Mouse (Mus musculus): ENCODE data around the gene Olfr433. TPM values are rescaled to one million over a fixed set of nuclear protein-coding genes. Genes with fewer than 3 reads are reported as not detected.
"Not testable (repeated sequence)": the region's sequence is repeated elsewhere in the genome, so short reads cannot be mapped to it uniquely, and the experiment has no call there.

The Olfr433 gene
- polyA plus RNA-seq, 1 experiment from 2014 or later = 0.05 TPM

- H3K4me3 ChIP-seq = not testable (repeated sequence)
Observed at GRCm38 (mm10) chr1:174049357-174049756, 8.9 kb downstream of the Olfr433 start.

GRCm38 (mm10) chr1:174050532-174050931, 10.0 kb downstream of the Olfr433 start:
- Histone ChIP-seq H3K4me1 (replicated peaks) (no peaks in the 10 kb centered on the region), H3K9ac (no peak overlapping the region), H3K4me3 (no peak overlapping the region), H3K27me3 (replicated peaks) (no peaks in the 10 kb centered on the region), H3K4me2 (no peak overlapping the region), H3K36me3 (no peaks in the 10 kb centered on the region), H3K27ac (ENCODE audit: poor library complexity, severe bottlenecking) (no peak overlapping the region), H3K9me3 (replicated peaks) (no peaks in the 10 kb centered on the region)
- no peak for ATAC-seq (ENCODE audit: insufficient number of reproducible peaks, low FRiP score)
- WGBS = 82% methylated on average over 4 of the region's 4 CpGs

More at GRCm38 (mm10) chr1:174049357-174049756, 8.9 kb downstream of the Olfr433 start:
- not testable (repeated sequence) for H3K4me1 ChIP-seq (replicated peaks); ATAC-seq (ENCODE audit: insufficient number of reproducible peaks, low FRiP score); H3K4me2 ChIP-seq; H3K36me3 ChIP-seq; H3K9me3 ChIP-seq (replicated peaks); H3K27me3 ChIP-seq (replicated peaks); H3K9ac ChIP-seq; H3K27ac ChIP-seq (ENCODE audit: poor library complexity, severe bottlenecking)
- 62% methylated on average over 4 of the region's 4 CpGs for WGBS

- H3K27ac ChIP-seq (ENCODE audit: poor library complexity, severe bottlenecking) = no peak overlapping the region
- H3K4me3 ChIP-seq = no peak overlapping the region
- no peaks in the 10 kb centered on the region for H3K36me3 ChIP-seq
- H3K4me2 ChIP-seq = no peak overlapping the region
- no peaks in the 10 kb centered on the region for H3K4me1 ChIP-seq (replicated peaks)
- no peak overlapping the region for H3K9ac ChIP-seq
- WGBS = 78% methylated on average over 4 of the region's 4 CpGs
- ATAC-seq (ENCODE audit: insufficient number of reproducible peaks, low FRiP score) = no peak
- no peaks in the 10 kb centered on the region for H3K27me3 ChIP-seq (replicated peaks)
- no peaks in the 10 kb centered on the region for H3K9me3 ChIP-seq (replicated peaks)
Observed at GRCm38 (mm10) chr1:174051515-174051914, 11.0 kb downstream of the Olfr433 start.

- no peak for ATAC-seq (ENCODE audit: insufficient number of reproducible peaks, low FRiP score)
- H3K27me3 ChIP-seq (replicated peaks) = no peaks in the 10 kb centered on the region
- no peaks in the 10 kb centered on the region for H3K36me3 ChIP-seq
- H3K9me3 ChIP-seq (replicated peaks) = no peaks in the 10 kb centered on the region
- H3K4me3 ChIP-seq = no peak overlapping the region
- no peak overlapping the region for H3K4me2 ChIP-seq
- H3K27ac ChIP-seq (ENCODE audit: poor library complexity, severe bottlenecking) = no peak overlapping the region
- whole genome bisulfite sequencing = 74% methylated on average over 5 of the region's 5 CpGs
- H3K9ac ChIP-seq = no peak overlapping the region
- no peaks in the 10 kb centered on the region for H3K4me1 ChIP-seq (replicated peaks)
Observed at GRCm38 (mm10) chr1:174051931-174052536, 11.5 kb downstream of the Olfr433 start.

- no peak overlapping the region for H3K4me3 ChIP-seq
- no peaks in the 10 kb centered on the region for H3K27me3 ChIP-seq (replicated peaks)
- no peaks in the 10 kb centered on the region for H3K36me3 ChIP-seq
- no peak for ATAC-seq (ENCODE audit: insufficient number of reproducible peaks, low FRiP score)
- no peaks in the 10 kb centered on the region for H3K4me1 ChIP-seq (replicated peaks)
- H3K9ac ChIP-seq = no peak overlapping the region
- WGBS = 73% methylated on average over 3 of the region's 3 CpGs
- no peak overlapping the region for H3K27ac ChIP-seq (ENCODE audit: poor library complexity, severe bottlenecking)
- H3K4me2 ChIP-seq = no peak overlapping the region
- H3K9me3 ChIP-seq (replicated peaks) = no peaks in the 10 kb centered on the region
Observed at GRCm38 (mm10) chr1:174052981-174053380, 12.5 kb downstream of the Olfr433 start.

GRCm38 (mm10) chr1:174055248-174055647, 14.7 kb downstream of the Olfr433 start:
- Histone ChIP-seq H3K27ac (ENCODE audit: poor library complexity, severe bottlenecking) (no peak overlapping the region), H3K9me3 (replicated peaks) (no peaks in the 10 kb centered on the region), H3K4me1 (replicated peaks) (no peaks in the 10 kb centered on the region), H3K4me3 (no peak overlapping the region), H3K27me3 (replicated peaks) (no peaks in the 10 kb centered on the region), H3K9ac (no peak overlapping the region), H3K36me3 (no peaks in the 10 kb centered on the region), H3K4me2 (no peak overlapping the region)
- no peak for ATAC-seq (ENCODE audit: insufficient number of reproducible peaks, low FRiP score)
- WGBS = 77% methylated on average over 2 of the region's 2 CpGs

GRCm38 (mm10) chr1:174066305-174066704, 25.8 kb downstream of the Olfr433 start, which contains the start of gene Olfr430:
Gene Olfr430, plus strand, starts transcription at chr1:174066605.
- Histone ChIP-seq H3K9ac (no peak within 1 kb of the TSS), H3K27me3 (replicated peaks) (no peaks in the 10 kb centered on the region), H3K36me3 (no peaks in the 10 kb centered on the region), H3K4me1 (replicated peaks) (no peaks in the 10 kb centered on the region), H3K27ac (ENCODE audit: poor library complexity, severe bottlenecking) (no peak within 1 kb of the TSS), H3K4me2 (no peak within 1 kb of the TSS), H3K9me3 (replicated peaks) (no peaks in the 10 kb centered on the region), H3K4me3 (no peak within 1 kb of the TSS)
- ATAC-seq (ENCODE audit: insufficient number of reproducible peaks, low FRiP score) = no peak
- WGBS = 75% methylated on average over 3 of the region's 3 CpGs

GRCm38 (mm10) chr1:174084031-174084430, 43.5 kb downstream of the Olfr433 start, which contains the start of gene Olfr429:
Gene Olfr429, plus strand, starts transcription at chr1:174084331.
- H3K9ac ChIP-seq = no peak within 1 kb of the TSS
- no peak within 1 kb of the TSS for H3K27ac ChIP-seq (ENCODE audit: poor library complexity, severe bottlenecking)
- ATAC-seq (ENCODE audit: insufficient number of reproducible peaks, low FRiP score) = no peak
- no peaks in the 10 kb centered on the region for H3K27me3 ChIP-seq (replicated peaks)
- H3K36me3 ChIP-seq = no peaks in the 10 kb centered on the region
- no peaks in the 10 kb centered on the region for H3K9me3 ChIP-seq (replicated peaks)
- 72% methylated on average over 2 of the region's 2 CpGs for WGBS
- no peak within 1 kb of the TSS for H3K4me2 ChIP-seq
- no peaks in the 10 kb centered on the region for H3K4me1 ChIP-seq (replicated peaks)
- H3K4me3 ChIP-seq = no peak within 1 kb of the TSS

Other genes with a start within 250 kb of the Olfr433 start
- gene Ifi211, start 127.7 kb upstream of the Olfr433 start, polyA plus RNA-seq (2016; fragmentation: Nextera tagmentation; extraction: Ambion mirVana) = 3.4 and 3.8 TPM in 2 replicates
- gene Mndal, start 98.2 kb upstream of the Olfr433 start, polyA plus RNA-seq (2016; fragmentation: Nextera tagmentation; extraction: Ambion mirVana) = 3.3 and 4.1 TPM in 2 replicates
- gene Ifi203, start 98.0 kb upstream of the Olfr433 start, polyA plus RNA-seq (2016; fragmentation: Nextera tagmentation; extraction: Ambion mirVana) = 0.18 and 0.35 TPM in 2 replicates
- gene Ifi202b, start 58.0 kb upstream of the Olfr433 start, polyA plus RNA-seq (2016; fragmentation: Nextera tagmentation; extraction: Ambion mirVana) = not detected in 2 replicates
- 2.4 and 2.9 TPM in 2 replicates for gene Ifi205, start 8.9 kb upstream of the Olfr433 start, polyA plus RNA-seq (2016; fragmentation: Nextera tagmentation; extraction: Ambion mirVana)
- gene Olfr432, start 8.5 kb downstream of the Olfr433 start, polyA plus RNA-seq (2016; fragmentation: Nextera tagmentation; extraction: Ambion mirVana) = not detected in 2 replicates
- not detected in 2 replicates for gene Olfr430, start 25.9 kb downstream of the Olfr433 start, polyA plus RNA-seq (2016; fragmentation: Nextera tagmentation; extraction: Ambion mirVana)
- gene Olfr429, start 43.6 kb downstream of the Olfr433 start, polyA plus RNA-seq (2016; fragmentation: Nextera tagmentation; extraction: Ambion mirVana) = not detected in 2 replicates
- gene Olfr427, start 56.2 kb downstream of the Olfr433 start, polyA plus RNA-seq (2016; fragmentation: Nextera tagmentation; extraction: Ambion mirVana) = not detected in 2 replicates
- not detected in 2 replicates for gene Olfr231, start 80.5 kb downstream of the Olfr433 start, polyA plus RNA-seq (2016; fragmentation: Nextera tagmentation; extraction: Ambion mirVana)
- not detected in 2 replicates for gene Olfr424, start 90.8 kb downstream of the Olfr433 start, polyA plus RNA-seq (2016; fragmentation: Nextera tagmentation; extraction: Ambion mirVana)
- gene Olfr420, start 114.9 kb downstream of the Olfr433 start, polyA plus RNA-seq (2016; fragmentation: Nextera tagmentation; extraction: Ambion mirVana) = not detected in 2 replicates
- gene Spta1, start 132.1 kb downstream of the Olfr433 start, polyA plus RNA-seq (2016; fragmentation: Nextera tagmentation; extraction: Ambion mirVana) = 6.1 and 6.8 TPM in 2 replicates
- gene Olfr419, start 211.4 kb downstream of the Olfr433 start, polyA plus RNA-seq (2016; fragmentation: Nextera tagmentation; extraction: Ambion mirVana) = not detected in 2 replicates

Measured in heart, embryonic 12.5 days (tissue).